Mouse (Mus musculus) adrenal gland, adult 18-20 months (tissue): ENCODE data around the gene Sox14. TPM values are rescaled to one million over a fixed set of nuclear protein-coding genes. Genes with fewer than 3 reads are reported as not detected.

Source experiments
- DNase-seq, 2 experiments: peaks; one replicate each; pipeline ENCODE4 v3.0.0; 2021 to 2022; ENCODE audit warnings: low spot score in 2 of 2
- long read RNA-seq, 2 experiments: library from polyadenylated mRNA; stranded (forward); transcript quantifications; one replicate each; pipeline ENCODE4 v2.0.0; 2021
- total RNA-seq, 2 experiments: library from RNA; stranded (reverse); gene quantifications; 1 replicate in 1 of 2; 2 replicates in 1 of 2; pipeline ENCODE4 v1.2.3; 2021

Gene Sox14
- not detected for total RNA-seq
- long read RNA-seq, experiment 1: 0 reads
- long read RNA-seq, experiment 2: 0 reads

DNA sequence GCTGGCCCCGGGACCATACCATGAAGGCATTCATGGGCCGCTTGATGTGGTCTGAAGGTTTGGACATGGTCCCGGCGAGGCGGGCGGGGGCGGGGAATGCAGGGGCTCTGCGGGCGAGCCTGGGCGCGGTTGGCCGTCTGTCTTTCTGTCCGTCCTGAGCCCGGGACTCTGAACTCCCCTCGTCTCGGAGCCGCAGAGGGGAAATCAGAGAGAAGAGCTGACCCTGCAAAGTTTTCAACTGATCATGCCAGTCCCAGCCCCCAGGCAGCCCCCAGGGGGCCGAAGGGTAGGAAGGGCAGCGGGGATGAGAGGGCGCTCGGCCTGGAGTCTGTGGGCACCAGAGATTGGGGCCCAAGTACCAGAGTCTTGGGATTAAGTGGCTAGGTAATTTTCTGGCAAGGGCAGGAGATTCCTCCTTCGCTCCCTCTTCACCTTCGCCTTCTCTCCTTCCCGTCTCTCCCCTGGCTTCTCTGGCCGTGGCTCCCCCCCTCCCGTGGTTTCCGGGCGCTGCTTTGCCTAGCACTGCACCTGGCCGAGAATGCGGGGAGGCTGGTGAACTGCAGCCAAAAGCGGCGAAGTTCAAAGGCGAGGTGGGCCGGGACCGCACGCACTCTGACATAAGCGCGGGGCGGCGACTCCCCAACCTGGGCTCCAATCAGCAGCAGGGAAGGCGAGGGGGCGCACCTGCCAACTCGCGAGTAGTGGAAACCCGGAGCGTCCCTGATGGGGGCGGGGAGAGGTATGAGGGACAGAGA lies at the start of gene Sox14:
Gene Sox14 (minus strand): TSS at position 553 of the 755 bp plus-strand sequence.
- DNase-seq: no peak

DNA sequence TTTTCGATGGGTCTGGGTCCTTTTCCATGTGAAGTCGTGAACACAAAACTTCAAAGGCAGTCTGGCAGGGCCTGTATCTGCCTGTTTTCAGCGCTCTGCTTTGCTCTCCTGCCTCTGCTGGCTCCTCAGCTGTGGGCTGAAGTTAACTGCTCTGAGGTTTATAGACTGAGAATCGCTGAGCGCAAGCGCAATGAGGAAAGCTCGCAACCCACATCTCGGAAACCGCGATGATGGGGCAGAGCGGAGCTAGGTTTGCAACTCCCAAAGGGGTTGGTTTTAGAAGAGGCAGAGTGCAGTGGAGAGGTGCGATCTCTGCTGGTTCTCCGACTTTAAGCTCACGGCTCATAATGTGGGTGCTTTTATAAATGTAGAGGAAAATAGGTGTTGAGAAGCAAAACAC lies 3.3 kb upstream of the Sox14 start:
- DNase-seq: no peak

DNA sequence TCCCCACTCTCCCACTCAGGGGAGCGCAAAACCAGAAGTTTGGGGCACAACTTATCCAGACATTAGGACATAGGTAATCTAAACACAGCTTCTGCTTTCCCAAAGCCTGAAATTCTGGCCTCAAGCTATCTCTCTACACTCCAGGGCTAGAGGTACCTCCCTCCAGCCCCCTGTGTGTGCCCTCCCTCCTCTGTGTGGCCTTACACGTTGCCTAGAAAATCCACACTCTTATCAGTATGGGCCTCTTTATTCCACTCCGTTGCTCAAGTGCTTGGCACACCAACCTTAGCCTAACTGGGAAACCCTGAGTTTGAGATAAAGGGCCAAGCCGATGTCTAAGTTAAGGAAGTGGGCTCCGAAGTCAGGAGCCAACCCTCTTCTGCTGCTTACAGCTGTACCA lies 2.6 kb upstream of the Sox14 start:
- no peak for DNase-seq

- no peak for DNase-seq
Measured at GRCm38 (mm10) chr9:99877056-99877546, 1.1 kb upstream of the Sox14 start.

DNA sequence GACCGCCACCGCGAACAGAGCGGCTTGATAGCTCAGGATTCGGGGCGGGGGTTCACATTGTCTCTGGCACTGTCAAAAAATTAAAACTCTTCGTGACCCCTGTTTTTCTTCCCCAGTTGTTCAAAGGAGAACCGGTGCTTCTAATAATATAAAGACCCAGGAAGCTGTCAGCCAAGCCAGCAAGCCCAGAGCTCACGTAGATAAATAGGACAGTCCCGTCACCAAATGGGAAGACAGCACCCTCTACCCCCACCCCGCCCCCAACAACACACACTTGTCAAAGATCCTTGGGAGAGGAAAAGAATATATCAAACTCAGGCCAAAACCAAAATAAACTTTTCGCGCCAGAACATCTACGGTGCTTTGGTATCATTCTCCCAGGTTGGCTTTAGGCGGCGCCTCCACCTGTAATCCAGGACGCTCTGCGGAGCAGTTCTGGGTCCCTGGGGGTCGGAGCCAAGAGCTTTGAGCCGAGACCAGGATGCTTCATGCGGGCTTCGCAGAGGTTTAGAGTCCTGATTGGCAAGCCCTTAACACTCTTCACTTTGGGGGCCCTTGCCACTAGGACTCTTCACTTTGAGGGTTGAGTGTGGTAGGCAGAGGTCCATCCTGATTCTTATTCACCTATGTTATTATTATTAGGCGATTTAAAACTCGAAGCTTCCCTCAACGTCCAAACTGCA lies 544 bp upstream of the Sox14 start:
- DNase-seq: no peak

- DNase-seq: no peak
Measured at GRCm38 (mm10) chr9:99874735-99875617, 994 bp downstream of the Sox14 start.

DNA sequence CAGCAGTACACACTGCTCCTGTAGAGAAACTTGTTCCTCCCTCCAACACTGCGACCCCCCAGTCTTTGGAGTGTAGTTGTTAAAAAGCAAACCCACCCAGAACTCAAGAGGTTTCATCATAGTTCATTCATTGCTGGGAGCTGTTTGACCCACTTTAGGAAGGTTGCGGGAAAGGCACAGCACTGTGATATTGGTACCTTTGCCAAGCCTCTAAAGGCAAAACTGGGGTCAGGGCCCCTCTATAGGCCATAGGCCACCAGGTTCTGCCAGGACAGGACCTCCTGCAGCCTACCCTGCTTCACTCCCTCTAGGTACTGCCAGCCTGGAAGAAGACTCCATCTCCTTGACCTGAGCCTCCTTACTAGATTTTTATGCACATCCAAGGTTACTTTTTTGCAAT lies 2.2 kb downstream of the Sox14 start:
- no peak for DNase-seq

DNA sequence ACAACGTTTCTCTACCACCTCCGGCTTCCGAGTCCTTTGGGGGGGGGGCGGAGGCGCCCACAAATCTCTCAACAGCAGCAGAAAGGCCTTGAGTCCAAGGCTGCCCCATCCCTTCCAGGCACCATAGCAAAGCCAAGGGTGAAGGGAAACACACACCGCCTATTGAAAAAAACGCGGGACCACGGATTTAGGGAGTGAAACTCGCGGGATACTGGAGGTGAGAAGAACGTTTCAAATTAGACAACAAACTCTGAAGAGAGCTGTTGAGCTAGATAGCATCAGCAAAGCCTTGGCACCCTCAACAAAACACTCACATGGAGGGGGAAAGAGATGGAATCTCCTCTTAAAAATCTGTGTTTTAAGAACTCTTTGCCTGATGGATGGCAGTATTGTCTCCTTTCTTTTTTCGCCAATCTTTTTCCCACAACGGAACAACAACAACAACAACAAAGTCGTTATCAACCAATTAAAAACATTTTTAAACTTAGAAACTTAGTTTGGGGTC lies 2.8 kb downstream of the Sox14 start:
- DNase-seq: no peak

DNA sequence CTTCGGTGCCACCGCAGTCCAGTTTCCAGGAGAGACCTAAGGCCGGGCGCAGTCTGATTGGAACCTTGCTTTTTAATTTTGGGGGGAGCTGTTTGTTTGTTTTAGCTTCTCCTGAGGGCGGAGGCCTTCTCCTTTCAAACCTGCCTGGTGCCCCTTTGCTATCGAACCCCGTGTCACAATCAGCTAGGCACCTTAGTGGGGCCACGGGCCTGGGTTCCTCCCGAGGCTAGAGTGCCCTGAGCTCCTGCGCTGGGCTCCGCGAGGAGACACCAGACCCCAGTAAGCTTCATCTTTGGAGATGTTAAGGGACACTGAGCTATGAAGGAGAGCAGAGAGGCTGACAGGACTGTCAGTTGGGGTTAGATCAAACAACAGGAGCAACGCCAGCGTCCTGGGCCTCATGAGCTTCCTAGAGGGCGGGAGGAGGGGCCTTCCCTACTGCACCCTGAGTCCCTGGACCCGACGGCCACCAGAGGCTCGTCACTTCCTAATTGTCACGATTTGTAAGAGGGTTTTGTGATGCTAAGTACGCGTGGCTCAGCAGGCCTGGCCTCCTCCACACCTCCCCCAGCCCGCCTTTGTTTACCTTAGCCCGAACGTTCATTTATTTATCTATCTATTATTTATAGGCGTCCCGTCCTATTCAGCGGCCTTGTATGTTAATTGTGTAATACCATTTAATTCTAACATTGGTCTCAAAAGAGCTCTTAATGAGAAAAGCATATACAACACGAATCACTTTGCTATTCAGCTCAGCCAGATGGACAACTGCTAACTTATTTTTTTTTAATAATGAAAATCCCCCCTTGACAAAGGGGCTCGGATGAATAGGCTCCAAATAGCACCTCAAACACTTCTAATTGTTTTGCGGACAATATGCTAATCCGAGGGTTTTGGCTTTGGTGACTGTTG lies 3.5 kb downstream of the Sox14 start:
- no peak for DNase-seq

DNA sequence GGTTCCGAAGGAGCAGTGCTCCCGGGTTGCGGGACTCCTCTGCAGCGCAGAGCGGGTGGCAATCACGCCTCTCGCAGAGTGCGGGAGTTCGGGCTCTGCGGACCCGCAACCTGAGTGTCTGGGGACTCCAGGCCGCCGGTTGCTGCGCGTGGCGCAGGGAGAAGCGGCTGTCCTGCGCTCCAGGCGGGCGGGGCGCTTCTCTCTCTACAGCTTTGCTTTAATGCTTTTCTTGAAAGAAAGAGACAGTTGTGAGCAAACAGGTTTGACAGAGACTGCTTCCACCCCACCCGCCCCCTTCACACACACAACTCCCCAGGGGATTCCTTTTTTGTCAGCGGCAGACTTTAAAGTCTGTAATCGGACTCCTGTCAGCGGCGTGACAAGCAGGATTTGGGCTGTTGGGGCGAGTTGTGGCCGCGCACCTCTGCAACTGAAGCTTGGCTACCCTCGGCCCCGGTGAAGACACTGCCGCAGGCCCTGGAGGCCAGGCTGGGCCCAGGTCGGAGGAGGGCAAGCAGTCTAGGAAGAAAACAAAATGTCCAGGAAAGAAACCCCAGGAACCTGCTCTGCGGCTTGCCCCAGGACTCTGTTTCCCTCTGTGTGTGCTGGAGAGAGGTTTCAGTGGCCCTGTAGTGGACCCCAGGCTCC lies 4.3 kb downstream of the Sox14 start:
- no peak for DNase-seq

GRCm38 (mm10) chr9:99870780-99871555 lies 5.0 kb downstream of the Sox14 start:
- no peak for DNase-seq

DNA sequence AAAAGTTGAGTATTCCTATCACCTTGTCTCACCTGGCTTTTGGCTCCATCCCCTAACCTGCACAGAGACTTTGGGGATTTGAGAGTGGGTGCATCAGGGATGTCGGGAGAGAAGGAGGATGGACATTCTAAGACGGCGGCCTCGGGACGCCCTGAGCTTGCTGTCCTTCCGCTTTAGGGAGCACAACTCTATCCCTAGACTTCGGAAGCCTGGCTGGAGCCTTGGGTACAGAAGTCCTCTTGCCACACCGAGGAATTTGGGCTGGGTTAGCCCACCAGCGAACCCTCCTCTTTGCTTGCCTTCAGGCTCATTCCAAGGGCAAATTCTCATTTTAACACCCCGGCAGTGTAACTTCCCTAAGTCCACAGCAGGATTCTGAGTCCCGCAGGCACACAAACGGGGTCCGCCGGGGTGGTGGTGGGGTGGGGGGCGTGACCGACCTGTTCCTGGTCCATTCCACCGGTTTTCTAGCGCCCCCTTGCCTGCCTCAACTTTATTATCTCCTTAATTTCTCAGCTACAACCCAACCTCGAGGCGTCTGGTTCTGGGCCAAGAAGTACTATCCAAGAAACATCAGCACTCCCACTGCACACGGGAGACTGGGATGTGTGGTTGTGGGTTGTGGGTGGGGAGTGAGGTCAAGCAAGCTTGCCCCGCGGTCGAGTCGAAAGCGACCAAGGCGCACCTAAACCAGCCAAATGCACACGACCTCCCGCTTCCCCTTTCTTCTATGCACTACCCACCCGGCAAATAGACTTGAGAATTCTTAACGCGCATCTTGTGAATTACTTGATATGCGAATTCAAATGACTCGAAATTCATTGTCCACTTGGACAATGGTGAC lies 5.8 kb downstream of the Sox14 start:
- DNase-seq: no peak

GRCm38 (mm10) chr9:99869275-99869674 lies 6.7 kb downstream of the Sox14 start:
- DNase-seq: no peak

DNA sequence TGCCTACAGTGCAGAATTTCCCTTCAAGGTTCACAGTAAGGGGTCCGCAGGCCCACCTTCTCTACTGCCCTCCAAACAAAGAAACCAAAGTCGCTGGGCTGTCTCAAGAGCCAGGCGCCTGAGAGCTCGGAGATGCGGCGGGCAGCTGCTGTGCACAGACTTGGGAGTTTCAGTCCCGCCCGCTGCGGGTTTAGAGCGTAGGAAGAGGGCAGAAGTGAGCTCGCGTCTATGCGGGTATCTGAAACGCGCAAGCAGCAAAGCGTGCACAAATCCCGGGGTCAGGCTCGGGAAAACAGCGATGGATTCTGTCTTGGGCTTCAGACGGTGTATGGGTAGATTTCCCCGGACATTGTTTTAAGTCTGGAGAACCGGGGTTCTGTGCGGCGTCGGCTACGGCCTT lies 7.4 kb downstream of the Sox14 start:
- no peak for DNase-seq

DNA sequence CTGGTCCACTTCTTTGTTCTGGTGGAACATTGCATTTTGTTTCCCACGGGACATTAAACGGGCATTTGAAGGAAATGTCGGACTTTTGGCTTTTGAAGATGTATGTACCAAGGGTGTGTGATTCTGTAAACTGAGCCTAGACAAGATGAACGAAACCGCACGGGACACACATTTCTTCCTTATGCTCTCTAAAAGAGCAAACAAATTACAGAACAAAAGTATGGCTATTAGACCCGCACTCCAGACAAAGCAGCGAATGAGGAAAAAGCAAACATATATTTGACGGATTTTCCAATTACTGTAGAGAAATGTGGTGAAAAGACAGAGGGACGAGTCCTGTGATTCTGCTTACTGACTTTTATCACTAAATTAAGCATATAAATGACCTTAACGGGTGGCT lies 7.9 kb downstream of the Sox14 start:
- no peak for DNase-seq

DNA sequence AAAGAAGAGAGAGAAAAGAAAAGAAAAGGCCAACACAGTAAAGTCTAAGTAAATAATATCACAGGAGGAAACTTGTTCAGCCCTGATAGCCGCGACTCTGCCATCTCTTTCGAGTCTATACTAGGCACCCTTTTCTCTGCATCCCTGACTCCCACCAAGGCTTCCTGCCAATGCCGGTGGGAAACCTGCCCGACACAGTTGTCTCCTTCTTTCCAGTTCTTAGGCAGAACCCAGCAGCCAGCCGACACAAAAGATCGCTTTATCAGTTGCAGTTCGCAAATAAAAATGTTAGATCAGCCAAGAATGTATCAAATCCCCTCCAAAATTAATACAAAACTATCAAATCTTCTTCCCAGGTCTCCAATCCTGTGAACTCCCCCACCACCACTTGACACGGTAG lies 13.0 kb downstream of the Sox14 start:
- DNase-seq: no peak

DNA sequence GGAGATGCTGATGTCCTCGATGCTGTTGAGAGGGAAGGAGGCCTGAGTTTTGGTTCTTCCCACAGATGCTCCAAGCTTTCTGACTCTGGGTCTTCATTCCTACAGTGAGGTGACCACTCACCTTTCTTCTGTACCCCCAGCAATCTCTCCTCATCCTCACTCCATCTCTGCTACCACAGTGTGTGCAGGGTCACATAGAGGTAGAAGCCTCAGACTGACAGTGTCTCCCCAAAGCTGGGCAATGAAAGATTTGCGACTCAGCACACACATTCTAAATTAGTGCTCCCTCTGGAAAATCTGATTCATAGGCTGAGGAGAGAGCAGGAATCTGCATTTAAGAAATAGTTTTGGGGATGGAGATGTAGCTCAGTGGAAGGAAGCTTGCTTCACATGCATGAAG lies 21.5 kb downstream of the Sox14 start:
- DNase-seq: no peak

DNA sequence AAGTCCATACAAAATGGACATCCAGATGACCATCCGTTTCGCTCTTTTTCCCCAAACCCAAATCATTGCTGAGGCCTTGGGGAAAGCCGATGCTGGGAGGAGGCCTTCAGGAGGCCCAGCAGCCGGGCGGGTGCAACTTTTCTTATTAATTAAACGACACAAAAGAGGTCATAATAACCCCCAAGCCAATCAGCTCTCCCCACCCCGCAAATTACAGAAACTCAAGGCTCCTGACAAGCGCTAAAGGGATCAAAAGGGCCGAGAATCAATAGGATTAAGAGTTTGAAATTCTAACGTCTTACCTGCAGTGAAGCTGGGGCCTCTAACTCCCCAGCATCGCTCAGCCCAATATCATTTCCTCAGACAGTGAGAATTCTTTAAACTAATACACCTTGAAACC lies 22.6 kb downstream of the Sox14 start:
- DNase-seq: no peak
